Mouse (Mus musculus): Measurements from ENCODE around the gene 4933425L06Rik.

4933425L06Rik gene

DNA sequence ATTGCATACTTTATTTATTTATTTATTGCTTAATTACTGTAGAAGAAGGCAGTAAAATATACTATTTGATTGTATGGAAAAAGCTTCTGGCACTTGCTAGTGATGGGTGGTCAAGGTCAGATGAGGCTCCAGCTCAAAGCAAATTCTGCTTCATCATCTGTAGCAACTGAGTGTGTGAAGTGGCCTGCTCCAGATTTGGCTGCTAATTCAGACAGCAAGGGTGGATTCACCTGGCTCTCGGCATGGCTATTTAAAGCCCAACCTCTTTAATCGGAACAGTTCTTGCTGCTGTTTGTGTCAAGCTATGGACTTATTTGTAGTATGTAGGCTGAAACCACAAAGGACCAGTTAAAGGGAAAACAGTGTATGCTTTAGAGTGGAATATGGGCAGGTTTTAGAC lies 50.9 kb downstream of the 4933425L06Rik start:
- DNase-seq (ENCODE audit: low spot score in 2 of 2) = no peak

DNA sequence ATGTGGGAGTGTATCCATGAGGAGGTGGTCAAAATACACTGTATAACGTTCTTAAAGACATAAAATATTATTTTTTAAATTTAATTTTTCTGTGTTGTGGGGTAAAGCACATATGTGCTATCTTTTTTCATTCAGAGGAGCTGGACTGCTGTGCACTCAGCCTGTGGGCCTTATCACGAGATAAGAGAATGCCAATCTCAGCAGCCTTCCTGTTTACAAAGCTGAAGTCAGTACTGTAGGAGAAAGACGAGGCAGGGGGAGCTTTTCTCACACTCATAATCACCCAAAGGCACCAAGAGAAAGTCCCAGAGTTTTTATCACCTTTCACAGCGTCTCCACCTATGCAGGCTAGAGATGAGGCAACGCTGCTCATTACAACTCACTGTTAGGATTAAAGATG lies 52.5 kb downstream of the 4933425L06Rik start:
- DNase-seq (ENCODE audit: low spot score in 2 of 2) = no peak

DNA sequence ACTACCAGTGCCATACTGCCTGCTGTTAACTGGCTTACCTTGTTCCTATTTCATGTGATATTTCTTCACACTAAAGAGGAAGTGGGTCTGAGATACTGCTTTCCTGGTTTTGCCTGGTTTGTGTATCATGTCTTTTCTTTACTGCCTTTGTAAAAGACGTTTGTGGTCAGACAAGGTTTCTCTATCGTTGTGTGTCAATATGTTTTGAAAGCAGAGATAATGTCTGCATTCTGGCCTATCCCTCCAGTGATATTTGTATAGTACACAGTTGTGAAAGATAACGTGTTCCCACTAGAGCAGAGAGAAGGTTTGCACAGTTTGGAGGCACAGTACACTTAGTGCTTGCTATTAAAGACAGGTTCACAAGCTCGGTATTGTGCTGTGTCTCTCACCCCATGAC lies 58.0 kb downstream of the 4933425L06Rik start:
- DNase-seq (ENCODE audit: low spot score in 2 of 2) = no peak

DNA sequence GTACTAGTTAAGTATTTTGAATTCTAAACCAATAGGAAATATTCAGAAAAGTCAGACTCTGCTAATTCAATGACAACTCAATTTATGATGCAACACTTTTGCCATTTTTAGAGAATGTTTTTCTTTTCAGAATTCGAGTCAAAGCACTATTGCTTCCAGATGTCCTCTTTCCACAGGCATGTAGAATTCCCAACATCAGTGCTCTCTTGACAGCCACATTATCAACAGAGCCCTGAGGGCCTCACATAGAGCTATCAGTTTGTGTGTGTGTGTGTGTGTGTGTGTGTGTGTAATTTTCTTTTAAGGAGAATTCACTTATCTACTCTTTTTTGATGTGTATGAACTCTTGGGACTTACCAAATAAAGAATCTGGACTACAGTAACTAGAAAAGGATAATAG lies 64.9 kb downstream of the 4933425L06Rik start:
- no peak for DNase-seq (ENCODE audit: low spot score in 2 of 2)

DNA sequence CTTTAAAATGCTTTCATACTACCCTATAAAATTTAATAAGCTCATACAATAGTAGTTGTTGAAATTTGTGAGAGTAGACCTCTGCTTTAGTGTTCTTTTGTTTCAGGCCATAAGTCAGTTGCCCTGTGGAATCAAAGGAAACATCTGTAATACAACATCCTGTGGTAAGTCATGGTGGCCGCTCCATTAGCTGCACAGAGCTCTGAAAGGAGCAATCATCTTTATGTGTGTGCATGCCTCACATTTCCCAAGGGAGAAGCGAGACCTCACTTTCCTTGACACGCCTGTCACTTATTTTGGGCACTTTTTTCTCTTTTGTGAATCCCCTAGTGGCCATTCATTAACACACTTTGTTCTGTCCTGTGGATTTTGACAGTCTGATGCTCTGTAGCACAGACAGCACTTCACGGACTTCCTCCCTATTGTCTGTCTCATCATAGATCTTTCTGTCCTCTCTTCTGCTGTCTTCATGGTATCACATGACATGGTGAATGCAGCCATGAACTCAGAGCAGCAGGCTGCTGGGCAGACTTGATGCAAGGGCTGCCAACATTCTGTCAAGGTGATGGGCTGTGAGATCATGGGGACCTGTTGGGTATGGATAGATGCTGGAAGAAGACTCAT lies 66.0 kb downstream of the 4933425L06Rik start:
- no peak for DNase-seq (ENCODE audit: low spot score in 2 of 2)

DNA sequence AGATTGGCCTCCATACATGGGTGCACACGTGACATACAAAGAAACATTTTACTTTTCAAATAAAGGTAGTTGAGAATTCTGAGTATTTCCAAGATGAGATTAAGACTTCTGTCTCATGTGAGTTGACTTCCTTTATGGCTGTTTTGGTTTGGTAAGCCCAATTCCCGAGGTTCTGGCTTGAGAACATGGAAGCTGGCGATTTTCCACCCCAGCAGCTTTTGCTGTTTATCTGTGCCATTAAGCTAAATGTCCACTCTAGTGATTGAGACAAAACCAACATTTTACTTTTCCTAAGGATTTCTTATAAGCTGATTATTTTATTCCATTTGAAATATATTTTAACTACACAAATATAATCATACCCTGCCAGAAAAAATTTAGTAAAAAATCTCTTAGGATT lies 68.1 kb downstream of the 4933425L06Rik start:
- no peak for DNase-seq (ENCODE audit: low spot score in 2 of 2)

DNA sequence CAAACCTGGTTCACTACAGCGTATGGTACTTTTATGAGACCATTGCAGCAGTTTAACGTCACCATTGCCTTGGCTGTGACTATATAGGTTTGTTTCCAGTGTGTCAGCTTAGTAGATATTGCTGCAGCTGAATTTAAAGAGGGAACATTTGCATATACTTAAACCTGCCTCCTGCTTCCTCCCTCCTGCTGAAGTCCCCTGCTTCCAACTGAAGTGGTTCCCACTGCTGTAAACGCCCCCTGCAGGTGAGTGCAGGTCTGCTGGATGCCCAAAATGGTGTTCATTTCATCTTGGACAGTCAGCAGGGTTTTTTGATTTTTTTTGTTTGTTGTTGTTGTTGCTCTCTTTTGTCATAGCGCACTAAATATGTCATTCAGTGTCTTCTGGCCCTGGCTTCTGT lies 72.0 kb downstream of the 4933425L06Rik start:
- no peak for DNase-seq (ENCODE audit: low spot score in 2 of 2)

DNA sequence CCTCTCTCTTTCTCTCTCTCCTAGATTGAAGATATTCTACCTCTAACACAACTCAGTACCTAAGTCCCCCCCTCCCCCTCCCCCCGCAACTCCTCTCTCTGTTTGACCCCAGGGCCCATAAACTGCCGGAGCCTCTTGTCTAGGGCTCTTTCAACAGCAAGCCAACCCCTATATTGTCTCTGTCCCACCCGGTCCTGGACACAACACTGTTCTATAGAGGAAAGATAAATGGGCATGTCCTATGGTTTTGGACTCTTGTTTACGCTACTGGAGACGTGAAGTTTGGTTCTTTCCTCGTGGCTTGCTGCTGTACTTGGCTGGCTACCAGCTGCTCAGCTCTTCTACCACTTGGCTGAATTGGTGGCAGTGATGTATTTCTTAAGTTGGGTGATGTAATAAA lies 83.5 kb downstream of the 4933425L06Rik start:
- no peak for DNase-seq (ENCODE audit: low spot score in 2 of 2)

All from urinary bladder, postnatal 4 days (tissue).